Mouse (Mus musculus): ENCODE measurements around the gene Tmem165.

- TF ChIP-seq POLR2A (IDR thresholded peaks at IDR 0.05; ENCODE audit: borderline replicate concordance, extremely low read depth, low read depth, low read length) (no peak), CTCF (IDR thresholded peaks at IDR 0.05; ENCODE audit: insufficient read depth, low read length) (no peak)
Measured at GRCm38 (mm10) chr5:76203171-76203570, 19.5 kb downstream of the Tmem165 start.
